Mouse (Mus musculus): Measurements from ENCODE around the gene Myo18b. TPM values are rescaled to one million over a fixed set of nuclear protein-coding genes. Genes with fewer than 3 reads are reported as not detected.

The Myo18b gene
- total and polyA plus RNA-seq, 3 experiments, result 0.05 TPM; not detected in 2

- TF ChIP-seq GATA1 (IDR thresholded peaks at IDR 0.05; ENCODE audit: borderline replicate concordance, low read length) (no peak), TAL1 (conservative IDR thresholded peaks at IDR 0.05; ENCODE audit: low read depth, low read length) (no peak), GATA2 (IDR thresholded peaks at IDR 0.05; ENCODE audit: borderline replicate concordance, low read depth, low read length) (no peak), CTCF (IDR thresholded peaks at IDR 0.05; ENCODE audit: low read depth, low read length) (no peak), POLR2AphosphoS5 (IDR thresholded peaks at IDR 0.05; ENCODE audit: insufficient replicate concordance, low read depth, low read length) (no peak)
- H3K27me3 ChIP-seq (ENCODE audit: insufficient read depth, low read length), result no peaks in the 10 kb centered on the region
- no peak for DNase-seq (ENCODE audit: low spot score)
- H3K4me3 ChIP-seq (ENCODE audit: low read depth, low read length), result no peak overlapping the region
- H3K9me3 ChIP-seq (replicated peaks), result peaks cover 73% of the 10 kb centered on the region
- no peaks in the 10 kb centered on the region for H3K36me3 ChIP-seq (replicated peaks)
- no peak for ATAC-seq (ENCODE audit: extremely low read depth, insufficient number of reproducible peaks, low FRiP score, poor library complexity, severe bottlenecking)
- no peaks in the 10 kb centered on the region for H3K4me1 ChIP-seq (ENCODE audit: insufficient read depth, low read depth, low read length)
These were observed 88.5 kb downstream of the Myo18b start for GRCm38 (mm10) chr5:112807629-112808028.

GRCm38 (mm10) chr5:112796086-112796485, 100.1 kb downstream of the Myo18b start:
- Histone ChIP-seq H3K27me3 (ENCODE audit: insufficient read depth, low read length) (no peaks in the 10 kb centered on the region), H3K9me3 (replicated peaks) (peaks cover 87% of the 10 kb centered on the region), H3K4me1 (ENCODE audit: insufficient read depth, low read depth, low read length) (no peaks in the 10 kb centered on the region), H3K4me3 (ENCODE audit: low read depth, low read length) (no peak overlapping the region), H3K36me3 (replicated peaks) (no peaks in the 10 kb centered on the region)
- TF ChIP-seq CTCF (IDR thresholded peaks at IDR 0.05; ENCODE audit: low read depth, low read length) (no peak), GATA1 (IDR thresholded peaks at IDR 0.05; ENCODE audit: borderline replicate concordance, low read length) (no peak), TAL1 (conservative IDR thresholded peaks at IDR 0.05; ENCODE audit: low read depth, low read length) (no peak), GATA2 (IDR thresholded peaks at IDR 0.05; ENCODE audit: borderline replicate concordance, low read depth, low read length) (no peak), POLR2AphosphoS5 (IDR thresholded peaks at IDR 0.05; ENCODE audit: insufficient replicate concordance, low read depth, low read length) (no peak)
- no peak for DNase-seq (ENCODE audit: low spot score)
- no peak for ATAC-seq (ENCODE audit: extremely low read depth, insufficient number of reproducible peaks, low FRiP score, poor library complexity, severe bottlenecking)

- H3K27me3 ChIP-seq (ENCODE audit: insufficient read depth, low read length), result no peaks in the 10 kb centered on the region
- DNase-seq (ENCODE audit: low spot score) (no peak), ATAC-seq (ENCODE audit: extremely low read depth, insufficient number of reproducible peaks, low FRiP score, poor library complexity, severe bottlenecking) (no peak)
- H3K4me3 ChIP-seq (ENCODE audit: low read depth, low read length), result no peak overlapping the region; the same call in 1 of the 2 replicates
- no peaks in the 10 kb centered on the region for H3K36me3 ChIP-seq (replicated peaks)
- no peaks in the 10 kb centered on the region; the same call in 1 of the 2 replicates for H3K4me1 ChIP-seq (ENCODE audit: insufficient read depth, low read depth, low read length)
- H3K9me3 ChIP-seq (replicated peaks), result peaks cover 88% of the 10 kb centered on the region
- TF ChIP-seq POLR2AphosphoS5 (IDR thresholded peaks at IDR 0.05; ENCODE audit: insufficient replicate concordance, low read depth, low read length) (no peak), CTCF (IDR thresholded peaks at IDR 0.05; ENCODE audit: low read depth, low read length) (no peak), TAL1 (conservative IDR thresholded peaks at IDR 0.05; ENCODE audit: low read depth, low read length) (no peak), GATA1 (IDR thresholded peaks at IDR 0.05; ENCODE audit: borderline replicate concordance, low read length) (no peak), GATA2 (IDR thresholded peaks at IDR 0.05; ENCODE audit: borderline replicate concordance, low read depth, low read length) (no peak)
These were observed 104.1 kb downstream of the Myo18b start for GRCm38 (mm10) chr5:112791792-112792780.

- H3K27me3 ChIP-seq (ENCODE audit: insufficient read depth, low read length), result 0 out of 2 replicates have a peak, but pooled peaks cover 2% of the 10 kb centered on the region
- H3K4me3 ChIP-seq (ENCODE audit: low read depth, low read length), result no peak overlapping the region
- no peaks in the 10 kb centered on the region for H3K36me3 ChIP-seq (replicated peaks)
- DNase-seq (ENCODE audit: low spot score) (no peak), ATAC-seq (ENCODE audit: extremely low read depth, insufficient number of reproducible peaks, low FRiP score, poor library complexity, severe bottlenecking) (no peak)
- peaks cover 86% of the 10 kb centered on the region for H3K9me3 ChIP-seq (replicated peaks)
- no peaks in the 10 kb centered on the region; the same call in 1 of the 2 replicates for H3K4me1 ChIP-seq (ENCODE audit: insufficient read depth, low read depth, low read length)
- no peak for TF ChIP-seq CTCF (IDR thresholded peaks at IDR 0.05; ENCODE audit: low read depth, low read length)
- no peak for TF ChIP-seq POLR2AphosphoS5 (IDR thresholded peaks at IDR 0.05; ENCODE audit: insufficient replicate concordance, low read depth, low read length)
- no peak for TF ChIP-seq GATA1 (IDR thresholded peaks at IDR 0.05; ENCODE audit: borderline replicate concordance, low read length)
- no peak for TF ChIP-seq GATA2 (IDR thresholded peaks at IDR 0.05; ENCODE audit: borderline replicate concordance, low read depth, low read length)
- TF ChIP-seq TAL1 (conservative IDR thresholded peaks at IDR 0.05; ENCODE audit: low read depth, low read length), result no peak
These were observed 105.6 kb downstream of the Myo18b start for GRCm38 (mm10) chr5:112790376-112791111.

- no peak for TF ChIP-seq GATA1 (IDR thresholded peaks at IDR 0.05; ENCODE audit: borderline replicate concordance, low read length)
- no peak for TF ChIP-seq TAL1 (conservative IDR thresholded peaks at IDR 0.05; ENCODE audit: low read depth, low read length)
- no peak for TF ChIP-seq CTCF (IDR thresholded peaks at IDR 0.05; ENCODE audit: low read depth, low read length)
- TF ChIP-seq POLR2AphosphoS5 (IDR thresholded peaks at IDR 0.05; ENCODE audit: insufficient replicate concordance, low read depth, low read length), result no peak
- no peak for TF ChIP-seq GATA2 (IDR thresholded peaks at IDR 0.05; ENCODE audit: borderline replicate concordance, low read depth, low read length)
- ATAC-seq (ENCODE audit: extremely low read depth, insufficient number of reproducible peaks, low FRiP score, poor library complexity, severe bottlenecking), result no peak
- peaks cover 84% of the 10 kb centered on the region for H3K9me3 ChIP-seq (replicated peaks)
These were observed 107.7 kb downstream of the Myo18b start for GRCm38 (mm10) chr5:112788441-112788840.

More at GRCm38 (mm10) chr5:112788441-112788840, 107.7 kb downstream of the Myo18b start:
- no peak for DNase-seq (ENCODE audit: low spot score)
- Histone ChIP-seq H3K4me3 (ENCODE audit: low read depth, low read length) (no peak overlapping the region), H3K4me1 (ENCODE audit: insufficient read depth, low read depth, low read length) (no peaks in the 10 kb centered on the region; the same call in 1 of the 2 replicates), H3K36me3 (replicated peaks) (no peaks in the 10 kb centered on the region), H3K27me3 (ENCODE audit: insufficient read depth, low read length) (0 out of 2 replicates have a peak, but pooled peaks cover 3% of the 10 kb centered on the region)

All from G1E (cell line).